Mouse (Mus musculus) stomach, embryonic 16.5 days (tissue): ENCODE measurements around the gene Clcn1. TPM values are rescaled to one million over a fixed set of nuclear protein-coding genes. Genes with fewer than 3 reads are reported as not detected.

ENCODE experiments used
- ATAC-seq: fragments of 200-750 bp; cut with Nextera tagmentation; 2 replicates; pipeline ENCODE4 v1.8.0; 2017; ENCODE audit warnings: moderate number of reproducible peaks, moderate TSS enrichment; ENCODE audit not compliant: insufficient read depth, low FRiP score
- H3K27ac ChIP-seq: fragments of 300-500 bp; sonication (generic); 2 replicates; pipeline ENCODE4 v1.5.1; 2014; ENCODE audit warnings: low read length
- H3K27me3 ChIP-seq: fragments of 300-500 bp; sonication (generic); 2 replicates; pipeline ENCODE4 v1.6.1; 2014; ENCODE audit warnings: low read length, control low read depth, mixed read lengths; ENCODE audit not compliant: control insufficient read depth, insufficient read depth
- H3K36me3 ChIP-seq: fragments of 300-500 bp; sonication (generic); 2 replicates; pipeline ENCODE4 v1.6.1; 2014; ENCODE audit warnings: low read length; ENCODE audit not compliant: control insufficient read depth, insufficient read depth
- H3K4me1 ChIP-seq: fragments of 300-500 bp; sonication (generic); 2 replicates; pipeline ENCODE4 v1.6.1; 2014; ENCODE audit warnings: low read length, control low read depth, mixed read lengths; ENCODE audit not compliant: control insufficient read depth, insufficient read depth
- H3K4me2 ChIP-seq: fragments of 300-500 bp; sonication (generic); 2 replicates; pipeline ENCODE4 v1.6.1; 2014; ENCODE audit warnings: low read depth, low read length, mixed read lengths
- H3K4me3 ChIP-seq: fragments of 300-500 bp; sonication (generic); replicated peaks from 2 replicates; pipeline ENCODE4 v1.5.1; 2014; ENCODE audit warnings: mild to moderate bottlenecking, low read length
- H3K9ac ChIP-seq: fragments of 300-500 bp; sonication (generic); 2 replicates; pipeline ENCODE4 v1.6.1; 2014; ENCODE audit warnings: low read length
- H3K9me3 ChIP-seq: fragments of 300-500 bp; sonication (generic); replicated peaks from 2 replicates; pipeline ENCODE4 v1.6.1; 2016; ENCODE audit warnings: low read length, control low read depth; ENCODE audit not compliant: control insufficient read depth
- WGBS: fragments of 180-500 bp; shearing (Covaris S2); extraction: QIAGEN DNeasy Blood & Tissue Kit; methylation state at CpG from one replicate; pipeline ENCODE4 v1.1.7; 2014; 5-methylcytosine and 5-hydroxymethylcytosine counted together
- polyA plus RNA-seq: library from polyadenylated mRNA; unstranded; fragments of >200 nt; fragmentation: Nextera tagmentation; extraction: Ambion mirVana; gene quantifications from 2 replicates; pipeline ENCODE4 v1.2.1, GENCODE M21; 2015

Clcn1 gene
- polyA plus RNA-seq, 1 experiment from 2014 or later = 0.18 TPM

DNA sequence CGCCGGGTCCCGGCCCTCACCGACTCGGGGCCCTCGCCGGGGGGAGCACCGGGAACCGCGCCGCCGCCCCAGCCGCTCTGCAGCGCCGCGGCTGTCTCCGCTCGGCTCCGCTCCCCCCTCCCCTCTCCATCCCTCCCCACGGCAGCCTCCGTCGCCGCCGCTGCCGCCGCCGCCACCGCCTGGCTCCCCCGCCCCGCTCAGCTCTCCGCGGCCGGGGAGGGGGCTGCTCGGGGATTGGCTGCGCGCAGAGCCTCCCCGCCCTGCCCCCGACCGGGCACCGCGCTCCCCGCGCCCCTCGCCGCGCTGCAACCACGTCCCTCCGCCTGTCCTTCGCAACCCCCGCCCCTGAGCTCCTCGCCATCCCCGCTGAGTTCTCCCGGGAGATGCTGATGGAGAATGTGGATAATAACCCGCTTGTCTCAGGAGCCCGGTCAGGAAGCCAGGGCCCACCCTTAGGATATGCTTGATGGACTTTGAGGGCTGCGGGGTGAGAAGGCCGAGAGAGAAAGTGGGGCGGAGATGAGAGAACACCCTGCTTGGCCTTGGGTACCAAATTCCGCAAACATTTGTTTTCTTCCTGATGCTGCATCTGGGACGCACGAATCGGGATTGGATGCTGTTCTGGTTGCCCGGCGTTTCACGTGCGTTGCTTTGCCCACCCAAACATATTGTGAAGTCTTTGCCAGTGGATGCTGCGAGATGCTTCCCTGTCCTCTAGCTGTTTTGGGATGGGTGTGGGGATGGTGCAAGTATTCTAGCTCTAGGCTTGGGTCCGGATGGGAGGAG lies 38.2 kb downstream of the Clcn1 start, which contains the start of gene Fam131b:
Fam131b (minus strand) TSS at position 162 of the 786 bp plus-strand sequence.
- H3K9ac ChIP-seq = peak within 1 kb of the TSS; percentile 56
- peak; percentile 68 for ATAC-seq
- peak within 1 kb of the TSS; percentile 60 for H3K4me3 ChIP-seq
- no peak within 1 kb of the TSS for H3K27ac ChIP-seq
- under 1% methylated on average over 61 of the region's 68 CpGs for WGBS
- peak within 1 kb of the TSS; percentile 96 for H3K4me2 ChIP-seq
- H3K36me3 ChIP-seq = no peaks in the 10 kb centered on the region
- H3K4me1 ChIP-seq = peaks cover 7% of the 10 kb centered on the region
- peaks cover 27% of the 10 kb centered on the region for H3K27me3 ChIP-seq
- H3K9me3 ChIP-seq = no peaks in the 10 kb centered on the region

DNA sequence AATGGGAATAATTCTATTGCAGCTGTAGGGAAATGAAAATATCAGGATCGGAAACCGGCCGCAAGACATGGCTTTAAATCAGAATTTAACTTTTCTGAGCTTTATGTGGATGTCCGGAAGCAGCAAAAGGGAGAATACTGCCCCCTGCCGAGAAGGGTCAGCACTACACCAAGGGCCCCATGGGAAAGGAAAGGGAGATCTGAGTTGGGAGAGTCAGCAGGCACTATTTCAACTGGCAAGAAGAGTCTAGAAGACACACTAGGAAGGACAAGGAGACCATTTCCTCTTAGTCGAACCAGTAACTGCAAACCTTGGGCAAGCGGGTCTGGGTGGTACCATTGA lies 38.8 kb downstream of the Clcn1 start:
- Histone ChIP-seq H3K9ac (peak overlapping the region; percentile 56; the same call in 1 of the 2 replicates), H3K4me3 (peak overlapping the region; percentile 60)
- ATAC-seq = no peak

GRCm38 (mm10) chr6:42326509-42326908 lies 40.0 kb downstream of the Clcn1 start:
- Histone ChIP-seq H3K4me2 (no peak overlapping the region), H3K4me3 (no peak overlapping the region), H3K9ac (no peak overlapping the region), H3K4me1 (peaks cover 7% of the 10 kb centered on the region), H3K27ac (no peak overlapping the region), H3K27me3 (peaks cover 22% of the 10 kb centered on the region), H3K9me3 (no peaks in the 10 kb centered on the region), H3K36me3 (no peaks in the 10 kb centered on the region)
- no peak for ATAC-seq
- WGBS = 85% methylated on average over 3 of the region's 3 CpGs

More for the DNA sequence above, 38.8 kb downstream of the Clcn1 start:
- Histone ChIP-seq H3K27me3 (peaks cover 27% of the 10 kb centered on the region), H3K4me1 (peaks cover 7% of the 10 kb centered on the region), H3K36me3 (no peaks in the 10 kb centered on the region), H3K4me2 (peak overlapping the region; percentile 96), H3K9me3 (no peaks in the 10 kb centered on the region), H3K27ac (no peak overlapping the region)
- 6% methylated on average over 7 of the region's 7 CpGs for WGBS

- Histone ChIP-seq H3K9me3 (no peaks in the 10 kb centered on the region), H3K4me2 (no peak overlapping the region), H3K4me3 (no peak overlapping the region), H3K36me3 (no peaks in the 10 kb centered on the region), H3K4me1 (peaks cover 3% of the 10 kb centered on the region), H3K27me3 (peaks cover 9% of the 10 kb centered on the region), H3K9ac (no peak overlapping the region), H3K27ac (no peak overlapping the region)
- ATAC-seq = no peak
- WGBS = 77% methylated on average over 3 of the region's 3 CpGs
These were observed 42.3 kb downstream of the Clcn1 start for GRCm38 (mm10) chr6:42328757-42329156.

GRCm38 (mm10) chr6:42330216-42330615 lies 43.7 kb downstream of the Clcn1 start:
- no peak overlapping the region for H3K4me3 ChIP-seq
- no peak overlapping the region for H3K27ac ChIP-seq
- no peak overlapping the region for H3K9ac ChIP-seq
- H3K27me3 ChIP-seq = 0 out of 2 replicates have a peak, but pooled peaks cover 3% of the 10 kb centered on the region
- ATAC-seq = no peak
- no peaks in the 10 kb centered on the region for H3K4me1 ChIP-seq
- no peaks in the 10 kb centered on the region for H3K9me3 ChIP-seq
- no peaks in the 10 kb centered on the region for H3K36me3 ChIP-seq
- no peak overlapping the region for H3K4me2 ChIP-seq
- WGBS = 70% methylated on average over 3 of the region's 3 CpGs

DNA sequence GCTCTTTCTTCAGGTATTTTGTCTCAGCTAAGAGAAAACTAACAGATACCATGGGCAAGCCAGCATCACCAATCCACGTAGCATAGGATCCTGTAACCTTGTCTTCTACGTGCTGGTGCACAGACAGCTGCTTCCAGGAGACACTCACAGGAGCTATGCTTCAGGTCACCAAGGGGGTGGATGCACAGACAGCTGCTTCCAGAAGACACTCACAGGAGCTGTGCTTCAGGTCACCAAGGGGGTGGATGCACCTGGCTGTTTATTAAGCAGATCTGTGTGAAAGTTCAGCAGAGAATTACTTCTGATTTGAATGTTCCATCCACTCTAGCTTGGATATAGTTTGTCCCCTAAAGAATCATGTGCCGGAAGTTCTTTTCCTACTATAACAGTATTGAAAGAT lies 44.5 kb downstream of the Clcn1 start:
- Histone ChIP-seq H3K27ac (no peak overlapping the region), H3K36me3 (no peaks in the 10 kb centered on the region), H3K27me3 (no peaks in the 10 kb centered on the region), H3K9me3 (no peaks in the 10 kb centered on the region), H3K9ac (no peak overlapping the region), H3K4me3 (no peak overlapping the region), H3K4me2 (no peak overlapping the region), H3K4me1 (no peaks in the 10 kb centered on the region)
- 91% methylated on average over 3 of the region's 3 CpGs for WGBS
- no peak for ATAC-seq

GRCm38 (mm10) chr6:42339189-42339588 lies 52.7 kb downstream of the Clcn1 start:
- no peak overlapping the region for H3K27ac ChIP-seq
- 84% methylated on average over 2 of the region's 2 CpGs for WGBS
- H3K4me1 ChIP-seq = no peaks in the 10 kb centered on the region
- no peak overlapping the region for H3K9ac ChIP-seq
- H3K27me3 ChIP-seq = no peaks in the 10 kb centered on the region
- H3K4me3 ChIP-seq = no peak overlapping the region
- no peaks in the 10 kb centered on the region for H3K9me3 ChIP-seq
- no peak overlapping the region for H3K4me2 ChIP-seq
- no peak for ATAC-seq
- no peaks in the 10 kb centered on the region for H3K36me3 ChIP-seq

DNA sequence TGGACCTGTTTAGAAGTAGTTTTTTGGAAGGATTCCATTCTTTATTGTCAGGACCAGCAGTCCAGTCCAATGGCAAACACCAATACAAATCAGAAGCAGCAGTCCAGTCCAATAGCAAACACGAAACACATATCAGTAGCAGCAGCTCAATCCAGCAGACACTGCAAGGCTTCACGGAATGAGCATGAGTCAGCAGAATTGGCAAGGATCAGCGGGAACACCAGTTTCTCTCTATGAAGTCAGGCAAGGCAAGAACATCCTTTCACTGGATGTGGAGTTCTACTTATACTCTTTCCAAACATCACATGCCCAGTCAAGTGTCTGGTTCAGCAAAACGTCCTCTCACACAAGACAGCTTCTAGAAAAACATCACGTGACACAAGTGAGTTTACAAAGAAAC lies 53.5 kb downstream of the Clcn1 start:
- Histone ChIP-seq H3K4me2 (no peak overlapping the region), H3K4me3 (no peak overlapping the region), H3K9ac (no peak overlapping the region), H3K27ac (no peak overlapping the region), H3K4me1 (no peaks in the 10 kb centered on the region), H3K36me3 (no peaks in the 10 kb centered on the region), H3K9me3 (no peaks in the 10 kb centered on the region), H3K27me3 (no peaks in the 10 kb centered on the region)
- 74% methylated on average over 5 of the region's 5 CpGs for WGBS
- ATAC-seq = no peak

DNA sequence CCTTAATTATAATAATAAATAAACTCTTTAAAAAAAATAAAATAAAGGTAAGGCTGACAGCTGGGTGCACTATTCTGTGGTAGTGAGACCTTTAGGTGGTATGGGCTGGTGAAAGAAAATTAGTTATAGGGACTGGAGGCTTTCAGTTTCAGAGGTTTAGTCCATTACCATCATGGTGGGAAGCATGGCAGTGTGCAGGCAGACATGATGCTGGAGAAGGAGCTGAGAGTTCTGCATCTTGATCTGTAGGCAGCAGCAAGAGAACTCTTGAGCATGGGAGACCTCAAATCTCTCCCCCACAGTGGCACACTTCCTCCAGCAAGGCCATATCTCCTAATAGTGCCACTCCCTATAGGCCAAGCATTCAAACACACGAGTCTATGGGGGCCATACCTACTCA lies 55.7 kb downstream of the Clcn1 start:
- WGBS = 56% methylated on average over 1 of the region's 1 CpGs
- Histone ChIP-seq H3K27ac (no peak overlapping the region), H3K9me3 (no peaks in the 10 kb centered on the region), H3K4me2 (no peak overlapping the region), H3K9ac (no peak overlapping the region), H3K36me3 (no peaks in the 10 kb centered on the region), H3K4me1 (no peaks in the 10 kb centered on the region), H3K27me3 (no peaks in the 10 kb centered on the region), H3K4me3 (no peak overlapping the region)
- no peak for ATAC-seq
